Mouse (Mus musculus): ENCODE results near the gene Sumo2. TPM values are rescaled to one million over a fixed set of nuclear protein-coding genes. Genes with fewer than 3 reads are reported as not detected.
"Not testable (repeated sequence)": the region's sequence is repeated elsewhere in the genome, so short reads cannot be mapped to it uniquely, and the experiment has no call there.

The Sumo2 gene
- polyA plus RNA-seq, 1 experiment from 2014 or later, result 1,184 TPM

- H3K27ac ChIP-seq; H3K9me3 ChIP-seq; ATAC-seq (ENCODE audit: low FRiP score, low read depth); H3K27me3 ChIP-seq (replicated peaks); H3K4me3 ChIP-seq; H3K36me3 ChIP-seq; H3K9ac ChIP-seq: not testable (repeated sequence)
- H3K4me2 ChIP-seq (replicated peaks), result peak overlapping the region; percentile 98
- peaks cover 24% of the 10 kb centered on the region for H3K4me1 ChIP-seq
- 86% methylated on average over 4 of the region's 4 CpGs for WGBS
These were observed 59.4 kb downstream of the Sumo2 start for GRCm38 (mm10) chr11:115476630-115477029.

DNA sequence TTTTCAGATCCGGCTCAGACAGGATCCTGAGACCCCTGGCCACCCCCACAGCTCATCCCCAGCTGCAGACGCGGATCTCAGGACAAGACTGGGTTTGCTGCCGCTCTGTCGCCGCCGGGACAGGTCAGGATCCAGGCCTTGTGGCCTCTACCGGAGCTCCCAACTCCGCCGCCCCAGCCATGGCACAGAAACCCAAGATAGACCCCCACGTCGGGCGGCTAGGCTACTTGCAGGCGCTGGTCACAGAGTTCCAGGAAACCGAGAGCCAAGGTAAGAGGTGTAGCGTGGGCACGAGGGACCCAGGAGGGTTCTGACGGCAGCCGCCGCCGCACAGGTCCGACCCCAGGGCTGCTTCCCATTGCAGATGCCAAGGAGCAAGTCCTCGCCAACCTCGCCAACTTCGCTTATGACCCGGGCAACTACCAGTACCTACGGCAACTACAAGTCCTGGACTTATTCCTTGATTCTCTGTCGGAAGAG, 60.3 kb downstream of the Sumo2 start:
- peak overlapping the region; percentile 79 for H3K9ac ChIP-seq
- H3K4me3 ChIP-seq, result peak overlapping the region; percentile 82
- H3K9me3 ChIP-seq, result no peaks in the 10 kb centered on the region
- no peak for ATAC-seq (ENCODE audit: low FRiP score, low read depth)
- no peaks in the 10 kb centered on the region for H3K36me3 ChIP-seq
- 6% methylated on average over 28 of the region's 28 CpGs for WGBS
- H3K27me3 ChIP-seq (replicated peaks), result no peaks in the 10 kb centered on the region
- H3K4me2 ChIP-seq (replicated peaks), result peak overlapping the region; percentile 98
- H3K27ac ChIP-seq, result no peak overlapping the region
- H3K4me1 ChIP-seq, result peaks cover 24% of the 10 kb centered on the region

DNA sequence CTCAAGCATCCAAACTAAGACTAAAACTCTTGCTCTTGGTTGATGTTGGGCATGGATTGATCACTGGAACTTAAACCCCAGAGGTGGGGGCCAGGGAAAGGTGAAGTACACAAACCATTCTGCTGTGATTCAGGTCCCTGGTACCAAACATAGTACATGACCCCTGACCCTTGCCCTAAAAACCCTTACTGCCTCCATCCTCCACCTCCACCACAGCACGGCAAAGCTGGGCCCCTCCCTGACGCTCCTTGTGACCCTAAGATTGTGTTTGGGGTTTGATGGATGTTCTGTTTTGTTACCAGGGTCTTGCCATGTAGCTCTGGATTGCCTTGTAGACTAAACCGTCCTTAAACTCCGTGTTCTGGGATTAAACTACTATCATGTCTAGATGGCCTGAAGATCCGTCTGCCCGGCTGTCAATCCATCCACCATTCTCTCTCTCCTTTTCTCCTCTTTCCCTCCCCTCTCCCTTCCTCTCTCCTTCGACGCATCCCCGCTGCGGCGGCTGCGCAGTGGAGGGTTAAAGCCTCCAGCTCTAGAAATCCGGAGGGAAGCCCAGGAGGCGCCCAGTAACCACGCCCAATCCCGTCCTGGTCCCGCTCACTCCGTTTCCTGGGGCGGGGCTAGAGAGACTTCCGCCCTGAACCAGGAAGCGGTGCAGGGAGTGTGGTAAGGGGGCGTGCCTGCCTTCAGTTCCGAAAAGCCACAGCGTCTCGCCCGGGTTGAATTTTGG, 60.9 kb downstream of the Sumo2 start, which contains the start of gene Armc7:
Gene Armc7, plus strand, starts transcription at position 643 of the 733 bp plus-strand sequence.
- Histone ChIP-seq H3K9me3 (no peaks in the 10 kb centered on the region), H3K36me3 (no peaks in the 10 kb centered on the region), H3K9ac (peak within 1 kb of the TSS; percentile 79), H3K4me2 (replicated peaks) (peak within 1 kb of the TSS; percentile 98), H3K27me3 (replicated peaks) (no peaks in the 10 kb centered on the region), H3K4me3 (peak within 1 kb of the TSS; percentile 82), H3K4me1 (peaks cover 24% of the 10 kb centered on the region), H3K27ac (peak within 1 kb of the TSS; percentile 17; the same call in 1 of the 2 replicates)
- WGBS, result under 1% methylated on average over 26 of the region's 26 CpGs
- ATAC-seq (ENCODE audit: low FRiP score, low read depth), result peak; percentile 95

- Histone ChIP-seq H3K4me2 (replicated peaks) (peak overlapping the region; percentile 3; the same call in 1 of the 2 replicates), H3K4me3 (no peak overlapping the region), H3K9ac (no peak overlapping the region), H3K9me3 (no peaks in the 10 kb centered on the region), H3K27me3 (replicated peaks) (no peaks in the 10 kb centered on the region), H3K27ac (no peak overlapping the region), H3K4me1 (peaks cover 24% of the 10 kb centered on the region), H3K36me3 (no peaks in the 10 kb centered on the region)
- WGBS, result 23% methylated on average over 15 of the region's 15 CpGs
- ATAC-seq (ENCODE audit: low FRiP score, low read depth), result no peak
These were observed 62.3 kb downstream of the Sumo2 start for GRCm38 (mm10) chr11:115473626-115474275.

Other genes with a start within 250 kb of the Sumo2 start
- 0.34 and 0.46 TPM in 2 replicates for gene Fads6, start 238.6 kb downstream of the Sumo2 start, polyA plus RNA-seq (2016; fragmentation: Nextera tagmentation; extraction: Ambion mirVana)
- not detected in 2 replicates for gene Otop2, start 229.1 kb downstream of the Sumo2 start, polyA plus RNA-seq (2016; fragmentation: Nextera tagmentation; extraction: Ambion mirVana)
- 0.08 and 0.28 TPM in 2 replicates for gene Ush1g, start 214.2 kb downstream of the Sumo2 start, polyA plus RNA-seq (2016; fragmentation: Nextera tagmentation; extraction: Ambion mirVana)
- gene Otop3, start 201.5 kb downstream of the Sumo2 start, polyA plus RNA-seq (2016; fragmentation: Nextera tagmentation; extraction: Ambion mirVana), result 0.55 and 0.59 TPM in 2 replicates
- 28.9 and 30.3 TPM in 2 replicates for gene Hid1, start 168.5 kb downstream of the Sumo2 start, polyA plus RNA-seq (2016; fragmentation: Nextera tagmentation; extraction: Ambion mirVana)
- gene Cdr2l, start 154.4 kb downstream of the Sumo2 start, polyA plus RNA-seq (2016; fragmentation: Nextera tagmentation; extraction: Ambion mirVana), result 30.0 and 30.1 TPM in 2 replicates
- gene Mrpl58, start 132.5 kb downstream of the Sumo2 start, polyA plus RNA-seq (2016; fragmentation: Nextera tagmentation; extraction: Ambion mirVana), result 193 and 199 TPM in 2 replicates
- 890 and 895 TPM in 2 replicates for gene Atp5h, start 116.3 kb downstream of the Sumo2 start, polyA plus RNA-seq (2016; fragmentation: Nextera tagmentation; extraction: Ambion mirVana)
- 29.7 and 29.9 TPM in 2 replicates for gene Kctd2, start 116.1 kb downstream of the Sumo2 start, polyA plus RNA-seq (2016; fragmentation: Nextera tagmentation; extraction: Ambion mirVana)
- gene Trim80, start 95.7 kb downstream of the Sumo2 start, polyA plus RNA-seq (2016; fragmentation: Nextera tagmentation; extraction: Ambion mirVana), result not detected in 2 replicates
- 0.09 and 0.14 TPM in 2 replicates for gene Slc16a5, start 73.8 kb downstream of the Sumo2 start, polyA plus RNA-seq (2016; fragmentation: Nextera tagmentation; extraction: Ambion mirVana)
- gene Armc7, start 60.6 kb downstream of the Sumo2 start, polyA plus RNA-seq (2016; fragmentation: Nextera tagmentation; extraction: Ambion mirVana), result 12.9 and 13.1 TPM in 2 replicates
- gene Nt5c, start 44.4 kb downstream of the Sumo2 start, polyA plus RNA-seq (2016; fragmentation: Nextera tagmentation; extraction: Ambion mirVana), result 84.8 and 87.1 TPM in 2 replicates
- gene Jpt1, start 21.9 kb downstream of the Sumo2 start, polyA plus RNA-seq (2016; fragmentation: Nextera tagmentation; extraction: Ambion mirVana), result 999 and 1,042 TPM in 2 replicates
- 141 and 143 TPM in 2 replicates for gene Nup85, start 28.2 kb upstream of the Sumo2 start, polyA plus RNA-seq (2016; fragmentation: Nextera tagmentation; extraction: Ambion mirVana)
- 85.2 and 90.2 TPM in 2 replicates for gene Mrps7, start 67.6 kb upstream of the Sumo2 start, polyA plus RNA-seq (2016; fragmentation: Nextera tagmentation; extraction: Ambion mirVana)
- 33.7 and 38.5 TPM in 2 replicates for gene Gga3, start 67.8 kb upstream of the Sumo2 start, polyA plus RNA-seq (2016; fragmentation: Nextera tagmentation; extraction: Ambion mirVana)
- 11.6 and 12.5 TPM in 2 replicates for gene Mif4gd, start 76.7 kb upstream of the Sumo2 start, polyA plus RNA-seq (2016; fragmentation: Nextera tagmentation; extraction: Ambion mirVana)
- 27.5 and 28.2 TPM in 2 replicates for gene Slc25a19, start 92.0 kb upstream of the Sumo2 start, polyA plus RNA-seq (2016; fragmentation: Nextera tagmentation; extraction: Ambion mirVana)
- 173 and 186 TPM in 2 replicates for gene Grb2, start 172.3 kb upstream of the Sumo2 start, polyA plus RNA-seq (2016; fragmentation: Nextera tagmentation; extraction: Ambion mirVana)
- gene Tmem94, start 229.2 kb upstream of the Sumo2 start, polyA plus RNA-seq (2016; fragmentation: Nextera tagmentation; extraction: Ambion mirVana), result 32.6 and 34.7 TPM in 2 replicates